18 mouse cellular contexts compared by ENCODE assay signal in the genomic region with DNA sequence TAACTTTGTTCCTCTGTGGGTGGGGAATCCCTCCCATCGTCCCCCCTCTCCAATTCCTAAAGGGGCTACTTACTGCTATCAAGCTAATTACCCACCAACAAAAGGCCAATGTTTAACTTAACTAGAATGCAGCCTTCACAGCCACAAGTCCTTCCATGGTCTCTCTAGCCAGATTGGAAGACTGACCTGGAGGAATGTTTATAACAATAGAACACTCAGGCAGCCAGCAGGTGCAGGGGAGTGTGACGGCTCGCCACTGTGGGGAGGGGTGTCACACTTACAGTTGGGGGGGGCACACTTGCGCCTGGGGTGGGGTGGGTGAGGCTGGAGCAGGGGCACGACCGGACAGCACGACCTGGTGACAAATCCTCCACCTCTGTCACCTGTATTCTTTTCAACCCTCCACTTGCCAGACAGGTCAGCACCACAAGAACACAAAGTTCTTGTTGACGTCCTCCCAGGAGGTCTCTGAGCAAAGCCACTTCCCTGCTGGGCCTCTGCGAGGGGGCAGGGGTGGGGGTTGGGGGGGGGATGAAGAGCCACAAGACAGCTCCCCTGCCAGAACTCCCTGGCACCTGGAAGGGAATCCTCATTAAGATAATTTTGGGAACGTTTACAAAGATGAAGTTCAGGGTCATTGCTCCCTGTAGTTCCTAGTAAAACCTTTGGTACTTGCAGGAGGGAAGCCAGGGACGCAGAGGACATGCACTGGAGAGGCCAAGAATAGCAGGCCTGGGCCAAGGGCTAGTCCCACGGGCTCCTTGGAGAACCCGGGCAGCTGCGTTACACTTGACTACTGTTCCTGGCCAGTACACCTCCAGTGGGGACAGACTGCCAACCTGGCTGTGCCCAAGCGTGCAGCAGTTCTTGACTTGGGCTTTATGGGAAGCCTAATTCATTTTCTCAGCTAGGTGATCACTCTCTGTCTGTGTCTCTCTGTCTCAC.
DNase-seq lines count a peak whose midpoint lies in the region; ATAC-seq lines count a peak whose summit lies in the region.
"Had no signal": no experiment of that assay in that cellular context is flagged by ENCODE, and none has a peak within 500 bp of the region (broad histone marks: within the 10 kb centered on the region; RNA-seq: fewer than 3 reads in every experiment).

No protein-coding gene starts in this region.

- peak; percentile 47; the same call in 1 of the 2 replicates for ATAC-seq in kidney, embryonic 14.5 days (ENCODE audit: low FRiP score, low TSS enrichment)
- ATAC-seq: forebrain, postnatal 0 days; hindbrain, postnatal 0 days; liver, embryonic 12.5 days had no signal

- peak; percentile 26 for DNase-seq in adrenal gland, adult 2 months
- DNase-seq in adrenal gland, adult 8-10 months, result no peak
- peak; percentile 21 for DNase-seq in ovary, postnatal 36 days (ENCODE audit: low spot score)
- no peak for DNase-seq in ovary, postnatal 14 days (ENCODE audit: low spot score)
- peak; percentile 46 for DNase-seq in testis, postnatal 10 days (ENCODE audit: low spot score)
- DNase-seq in adipocyte (ENCODE audit: low spot score), result no peak
- DNase-seq in lung, postnatal 10 days, result no peak
- DNase-seq: cerebellum, adult 8-10 months; forebrain, postnatal 0 days; left cerebral cortex, postnatal 4 days; right cerebral cortex, postnatal 25 days; thymus, postnatal 36 days had no signal

- H3K9ac ChIP-seq in kidney, embryonic 14.5 days (ENCODE audit: low read depth, low read length), result no peak overlapping the region
- H3K9ac ChIP-seq: forebrain, postnatal 0 days; liver, embryonic 12.5 days; stomach, embryonic 15.5 days had no signal

- peak overlapping the region; percentile 60 for H3K27ac ChIP-seq in kidney, embryonic 14.5 days (ENCODE audit: low read depth, low read length)
- H3K27ac ChIP-seq: hindbrain, postnatal 0 days; layer of hippocampus, adult 2 months; liver, embryonic 12.5 days; stomach, embryonic 15.5 days had no signal

- no peaks in the 10 kb centered on the region for H3K9me3 ChIP-seq in kidney, embryonic 14.5 days (ENCODE audit: control insufficient read depth, low read length)
- H3K9me3 ChIP-seq: liver, embryonic 12.5 days; stomach, embryonic 15.5 days had no signal

- no peaks in the 10 kb centered on the region for H3K36me3 ChIP-seq in kidney, embryonic 14.5 days (ENCODE audit: control insufficient read depth, insufficient read depth, low read length)
- H3K36me3 ChIP-seq: liver, embryonic 12.5 days; stomach, embryonic 15.5 days had no signal

- H3K4me2 ChIP-seq in kidney, embryonic 14.5 days (replicated peaks; ENCODE audit: low read depth, low read length), result no peak overlapping the region
- H3K4me2 ChIP-seq: liver, embryonic 12.5 days; stomach, embryonic 15.5 days had no signal

- no peaks in the 10 kb centered on the region for H3K27me3 ChIP-seq in kidney, embryonic 14.5 days (ENCODE audit: control insufficient read depth, insufficient read depth, low read length)
- H3K27me3 ChIP-seq: stomach, embryonic 15.5 days had no signal

- H3K4me1 ChIP-seq in kidney, embryonic 14.5 days (ENCODE audit: control insufficient read depth, insufficient read depth, low read length), result peaks cover 13% of the 10 kb centered on the region; the same call in 1 of the 2 replicates
- H3K4me1 ChIP-seq: liver, embryonic 12.5 days; stomach, embryonic 15.5 days had no signal

- no peak overlapping the region for H3K4me3 ChIP-seq in kidney, embryonic 14.5 days (ENCODE audit: low read length)
- H3K4me3 ChIP-seq: layer of hippocampus, adult 2 months; liver, embryonic 12.5 days; megakaryocyte, embryonic 14.5 days; stomach, embryonic 15.5 days had no signal

- 33% methylated on average over 15 of the region's 15 CpGs for WGBS in kidney, embryonic 14.5 days

Comparison
In these comparisons a context has a peak if more than half of its experiments do, and no peak if none do; other contexts are left out.
1. DNase-seq: peak in adrenal gland, adult 2 months (single experiment), ovary, postnatal 36 days (single experiment) and testis, postnatal 10 days (single experiment); none in adrenal gland, adult 8-10 months (single experiment), ovary, postnatal 14 days (single experiment), adipocyte (single experiment) and lung, postnatal 10 days (single experiment).